Mouse (Mus musculus) embryonic fibroblast, embryonic 13.5 days (primary cell): ENCODE data around the gene Gm6401. TPM values are rescaled to one million over a fixed set of nuclear protein-coding genes. Genes with fewer than 3 reads are reported as not detected.
"Not testable (repeated sequence)": the region's sequence is repeated elsewhere in the genome, so short reads cannot be mapped to it uniquely, and the experiment has no call there.

ENCODE experiments used
- H3K27ac ChIP-seq: 2 replicates; pipeline ENCODE4 v1.5.1; 2012; ENCODE audit warnings: low read length, control low read depth, inconsistent platforms; ENCODE audit not compliant: insufficient read depth
- H3K4me1 ChIP-seq: 2 replicates; pipeline ENCODE4 v1.6.1; 2011; ENCODE audit warnings: low read length; ENCODE audit not compliant: control insufficient read depth, insufficient read depth
- H3K4me3 ChIP-seq: 2 replicates; pipeline ENCODE4 v1.5.1; 2011; ENCODE audit warnings: mild to moderate bottlenecking, control low read depth, low read length; ENCODE audit not compliant: insufficient read depth
- polyA plus RNA-seq: library from polyadenylated mRNA; stranded (reverse); fragments of >200 nt; gene quantifications from 2 replicates; pipeline ENCODE4 v1.2.4, GENCODE M21; 2011; ENCODE audit warnings: low read depth; ENCODE audit not compliant: missing spikeins, insufficient read length

The Gm6401 gene
- not detected in 2 replicates for polyA plus RNA-seq

- not testable (repeated sequence) for H3K27ac ChIP-seq, H3K4me1 ChIP-seq
Observed at GRCm38 (mm10) chr14:41967827-41968226, at the start of gene Gm6401. Gm6401 (minus strand) TSS chr14:41967927.

GRCm38 (mm10) chr14:41983225-41983624, 15.5 kb upstream of the Gm6401 start, which contains the start of gene Gm3543:
Gm3543 (minus strand) TSS chr14:41983325.
- H3K4me1 ChIP-seq, H3K4me3 ChIP-seq, H3K27ac ChIP-seq: not testable (repeated sequence)

More at GRCm38 (mm10) chr14:41967827-41968226, at the start of gene Gm6401:
- H3K4me3 ChIP-seq = not testable (repeated sequence)

GRCm38 (mm10) chr14:41968596-41968995, 869 bp upstream of the Gm6401 start:
- not testable (repeated sequence) for H3K27ac ChIP-seq, H3K4me1 ChIP-seq, H3K4me3 ChIP-seq

- H3K27ac ChIP-seq, H3K4me1 ChIP-seq, H3K4me3 ChIP-seq: not testable (repeated sequence)
Observed at GRCm38 (mm10) chr14:41964095-41964494, 3.6 kb downstream of the Gm6401 start.

GRCm38 (mm10) chr14:41943695-41944094, 24.0 kb downstream of the Gm6401 start, which contains the start of gene 1700024B05Rik:
1700024B05Rik (plus strand) TSS chr14:41943995.
- not testable (repeated sequence) for H3K27ac ChIP-seq, H3K4me1 ChIP-seq, H3K4me3 ChIP-seq

GRCm38 (mm10) chr14:41924649-41925048, 43.1 kb downstream of the Gm6401 start, which contains the start of gene 1700049E17Rik1:
1700049E17Rik1 (plus strand) TSS chr14:41924949.
- H3K27ac ChIP-seq, H3K4me1 ChIP-seq, H3K4me3 ChIP-seq: not testable (repeated sequence)

Other genes starting within 250 kb of the Gm6401 start
- not detected in 2 replicates for gene Gm7929, start 217.3 kb downstream of the Gm6401 start, polyA plus RNA-seq
- not detected in 2 replicates for gene Gm47189, start 195.5 kb downstream of the Gm6401 start, polyA plus RNA-seq
- gene Gm7980, start 60.6 kb downstream of the Gm6401 start, polyA plus RNA-seq = not detected in 2 replicates
- gene 1700049E17Rik1, start 43.0 kb downstream of the Gm6401 start, polyA plus RNA-seq = not detected in 2 replicates
- gene 1700024B05Rik, start 23.9 kb downstream of the Gm6401 start, polyA plus RNA-seq = not detected in 2 replicates
- gene Gm3543, start 15.4 kb upstream of the Gm6401 start, polyA plus RNA-seq = not detected in 2 replicates
- not detected in 2 replicates for gene Gm7951, start 149.4 kb upstream of the Gm6401 start, polyA plus RNA-seq
- gene Gm17027, start 194.7 kb upstream of the Gm6401 start, polyA plus RNA-seq = not detected in 2 replicates
- not detected in 2 replicates for gene Gm3573, start 222.9 kb upstream of the Gm6401 start, polyA plus RNA-seq